Mouse (Mus musculus) urinary bladder, postnatal 0 days (tissue): ENCODE measurements around the gene Gm33543. TPM values are rescaled to one million over a fixed set of nuclear protein-coding genes. Genes with fewer than 3 reads are reported as not detected.

Experiments used
- polyA plus RNA-seq: library from polyadenylated mRNA; unstranded; fragments of >200 nt; fragmentation: Nextera tagmentation; extraction: Ambion mirVana; gene quantifications from 2 replicates; pipeline ENCODE4 v1.2.1, GENCODE M21; 2015

Gm33543 gene
- 0.11 and 0.16 TPM in 2 replicates for polyA plus RNA-seq

DNA sequence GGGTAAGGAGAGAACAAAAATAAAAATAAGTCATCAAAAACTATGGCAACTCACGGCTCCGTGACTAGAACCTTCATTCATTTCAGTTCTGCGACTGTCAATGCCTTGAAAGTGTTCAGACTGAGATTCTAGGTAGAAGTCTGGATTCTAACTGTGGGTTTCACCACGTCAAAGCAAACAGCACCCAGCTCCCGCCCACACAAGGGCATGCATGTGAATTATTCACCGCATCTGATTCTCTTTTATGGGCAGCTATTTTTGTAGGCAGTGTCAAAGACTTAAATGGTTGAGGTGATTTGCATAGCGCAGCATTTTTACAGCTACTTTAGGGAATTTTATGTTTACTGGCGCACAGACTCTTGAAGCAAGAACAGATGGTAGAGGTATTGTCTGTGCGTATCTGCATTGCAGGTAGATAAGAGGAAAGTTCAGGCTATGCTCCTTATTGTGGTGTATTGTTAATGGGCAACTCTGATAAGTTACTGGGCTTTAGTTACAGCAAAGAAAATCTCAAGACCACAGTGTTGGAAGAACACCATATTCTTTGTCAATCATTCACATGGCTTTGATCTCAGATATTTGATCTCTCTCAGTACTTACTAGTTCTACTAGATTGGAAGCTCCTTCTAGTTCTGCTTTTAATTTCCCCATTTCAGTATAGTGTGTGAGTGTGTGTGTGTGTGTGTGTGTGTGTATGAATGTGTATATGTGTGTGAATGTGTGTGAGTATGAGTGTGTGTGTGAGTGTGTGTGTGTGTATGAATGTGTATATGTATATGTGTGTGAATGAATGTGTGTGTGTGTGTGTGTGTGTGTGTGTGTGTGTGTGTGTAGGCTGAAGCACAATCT, at the start of gene Gm33543:
Gene Gm33543, minus strand, starts transcription at position 142 of the 849 bp plus-strand sequence.

Other genes with a start within 250 kb of the Gm33543 start
- not detected in 2 replicates for gene Anapc15-ps, start 169.5 kb downstream of the Gm33543 start, polyA plus RNA-seq
- gene Eea1, start 97.7 kb upstream of the Gm33543 start, polyA plus RNA-seq: 21.9 and 24.1 TPM in 2 replicates